Mouse (Mus musculus) ES-E14 (cell line): ENCODE data around the gene Neb. TPM values are rescaled to one million over a fixed set of nuclear protein-coding genes. Genes with fewer than 3 reads are reported as not detected.

Experiments
- DNase-seq: peaks from one replicate; pipeline ENCODE4 v3.0.0-alpha.2; 2013; ENCODE audit warnings: low read depth, low spot score
- H3K27ac ChIP-seq: 2 replicates; pipeline ENCODE4 v1.5.1; 2012; ENCODE audit warnings: low read depth, mild to moderate bottlenecking, low read length, moderate library complexity, mixed read lengths; ENCODE audit not compliant: poor library complexity, insufficient read depth, severe bottlenecking
- H3K36me3 ChIP-seq: 2 replicates; pipeline ENCODE4 v1.6.1; 2012; ENCODE audit warnings: mild to moderate bottlenecking, low read length, moderate library complexity, mixed read lengths; ENCODE audit not compliant: control insufficient read depth, poor library complexity, insufficient read depth, severe bottlenecking
- H3K4me1 ChIP-seq, 2 experiments: fragments of 150-350 bp in 1 of 2; sonication (generic) in 1 of 2; 2 replicates each; pipeline ENCODE4 v1.6.1; 2012; ENCODE audit warnings: low read length in 2 of 2, mild to moderate bottlenecking in 1 of 2, mixed read lengths in 1 of 2; ENCODE audit not compliant: control insufficient read depth in 2 of 2, insufficient read depth in 2 of 2, poor library complexity in 1 of 2
- H3K4me3 ChIP-seq, 2 experiments: fragments of 150-350 bp in 1 of 2; sonication (generic) in 1 of 2; 2 replicates each; pipeline ENCODE4 v1.5.1; 2012; ENCODE audit warnings: low read length in 2 of 2, low read depth in 1 of 2, mild to moderate bottlenecking in 1 of 2, mixed read lengths in 1 of 2; ENCODE audit not compliant: insufficient read depth in 1 of 2, poor library complexity in 1 of 2, severe bottlenecking in 1 of 2
- H3K9ac ChIP-seq: 2 replicates; pipeline ENCODE4 v1.6.1; 2012; ENCODE audit warnings: low read depth, mild to moderate bottlenecking, low read length, mixed read lengths; ENCODE audit not compliant: poor library complexity, insufficient read depth, severe bottlenecking
- H3K9me3 ChIP-seq: fragments of 150-350 bp; sonication (generic); 2 replicates; pipeline ENCODE4 v1.6.1; 2012; ENCODE audit warnings: low read depth, mild to moderate bottlenecking, low read length; ENCODE audit not compliant: control insufficient read depth, insufficient read depth
- CHD2 ChIP-seq: IDR thresholded peaks from 2 replicates; pipeline ENCODE4 v1.6.1; 2014; ENCODE audit warnings: mild to moderate bottlenecking, low read depth, low read length, inconsistent platforms
- HCFC1 ChIP-seq: IDR thresholded peaks from 2 replicates; pipeline ENCODE4 v1.6.1; 2012; ENCODE audit warnings: low read length, inconsistent platforms, borderline replicate concordance; ENCODE audit not compliant: insufficient read depth
- MAFK ChIP-seq: IDR thresholded peaks from 2 replicates; pipeline ENCODE4 v1.6.1; 2014; ENCODE audit warnings: mild to moderate bottlenecking, low read depth, low read length, inconsistent platforms; ENCODE audit not compliant: insufficient read depth
- ZC3H11A ChIP-seq: IDR thresholded peaks from 2 replicates; pipeline ENCODE4 v1.6.1; 2012; ENCODE audit warnings: low read depth, mild to moderate bottlenecking, inconsistent platforms, low read length, borderline replicate concordance
- ZNF384 ChIP-seq: IDR thresholded peaks from 2 replicates; pipeline ENCODE4 v1.6.1; 2012; ENCODE audit warnings: low read depth, low read length, inconsistent platforms
- in situ Hi-C, 2 experiments: fragments of 600-800 bp; cut with MboI; formaldehyde crosslinking; loops; one replicate each; pipeline ENCODE4 v1.15.1; 2025; ENCODE audit warnings: low sequenced_read_pairs in 2 of 2, inconsistent platforms in 1 of 2; ENCODE audit not compliant: unreplicated experiment in 2 of 2
- total RNA-seq: library from RNA; depleted of rRNA; stranded (reverse); fragments of 300-350 nt; gene quantifications from 2 replicates; pipeline ENCODE4 v1.2.3, GENCODE M21; 2012; rRNA removed

The Neb gene
- total RNA-seq = 5.1 and 5.3 TPM in 2 replicates

GRCm38 (mm10) chr2:52378448-52378804 is at the start of gene Neb:
TSS of gene Neb (minus strand) at chr2:52378474.
- Histone ChIP-seq H3K9me3 (no peaks in the 10 kb centered on the region), H3K4me1 (peaks cover 2% of the 10 kb centered on the region in 2 experiments; a peak in 1 of 4 replicates), H3K9ac (0 out of 2 replicates have a peak within 1 kb of the TSS, but pooled peaks have one; percentile 34), H3K36me3 (no peaks in the 10 kb centered on the region), H3K4me3 (peak within 1 kb of the TSS; percentile 56 to 77; a peak in 3 of 4 replicates), H3K27ac (no peak within 1 kb of the TSS)
- 0 out of 2 replicates have a peak, but pooled peaks have one; percentile 12 for TF ChIP-seq CHD2
- no peak for TF ChIP-seq ZNF384
- DNase-seq = peak; percentile 71
- in situ Hi-C loops = no loop called here

- no peak for DNase-seq
- no peaks in the 10 kb centered on the region for H3K9me3 ChIP-seq
- H3K9ac ChIP-seq = no peak overlapping the region
- in situ Hi-C loops = no loop called here
- no peak for TF ChIP-seq ZNF384
- no peak for TF ChIP-seq HCFC1
- no peak for TF ChIP-seq ZC3H11A
- TF ChIP-seq MAFK = 0 out of 2 replicates have a peak, but pooled peaks have one; percentile 54
- H3K4me1 ChIP-seq = peaks cover 3% of the 10 kb centered on the region in 2 experiments; a peak in 2 of 4 replicates
- H3K36me3 ChIP-seq = no peaks in the 10 kb centered on the region
- no peak overlapping the region for H3K4me3 ChIP-seq
- H3K27ac ChIP-seq = no peak overlapping the region
Measured at GRCm38 (mm10) chr2:52427383-52427782, 49.1 kb upstream of the Neb start.

GRCm38 (mm10) chr2:52426041-52426440 is 47.8 kb upstream of the Neb start:
- peaks cover 3 to 7% of the 10 kb centered on the region in 2 experiments; a peak in 3 of 4 replicates for H3K4me1 ChIP-seq
- in situ Hi-C loops = no loop called here
- H3K27ac ChIP-seq = no peak overlapping the region
- H3K36me3 ChIP-seq = no peaks in the 10 kb centered on the region
- TF ChIP-seq CHD2 = no peak
- no peak for TF ChIP-seq ZNF384
- no peak for TF ChIP-seq HCFC1
- no peak for TF ChIP-seq ZC3H11A
- no peak for TF ChIP-seq MAFK
- H3K4me3 ChIP-seq = no peak overlapping the region
- no peaks in the 10 kb centered on the region for H3K9me3 ChIP-seq
- no peak overlapping the region for H3K9ac ChIP-seq
- no peak for DNase-seq

- in situ Hi-C loops = no loop called here
- Histone ChIP-seq H3K36me3 (no peaks in the 10 kb centered on the region), H3K4me3 (peak overlapping the region; percentile 60 to 73), H3K9ac (peak overlapping the region; percentile 59; the same call in 1 of the 2 replicates), H3K4me1 (peaks cover 3 to 7% of the 10 kb centered on the region in 2 experiments; a peak in 3 of 4 replicates), H3K27ac (no peak overlapping the region), H3K9me3 (no peaks in the 10 kb centered on the region)
- no peak for TF ChIP-seq MAFK
- TF ChIP-seq CHD2 = no peak
- TF ChIP-seq ZC3H11A = no peak
- no peak for TF ChIP-seq ZNF384
- TF ChIP-seq HCFC1 = no peak
- DNase-seq = no peak
Measured at GRCm38 (mm10) chr2:52425523-52425795, 47.2 kb upstream of the Neb start.

GRCm38 (mm10) chr2:52424747-52425522 is 46.7 kb upstream of the Neb start, which contains the start of gene Arl5a:
TSS of gene Arl5a (minus strand) at chr2:52424901.
- in situ Hi-C loops = no loop called here

More at GRCm38 (mm10) chr2:52424747-52425522, 46.7 kb upstream of the Neb start, which contains the start of gene Arl5a:
- peak; percentile 67 for DNase-seq
- Histone ChIP-seq H3K9me3 (no peaks in the 10 kb centered on the region), H3K4me3 (peak within 1 kb of the TSS; percentile 73 to 95), H3K4me1 (peaks cover 3 to 7% of the 10 kb centered on the region in 2 experiments; a peak in 3 of 4 replicates), H3K27ac (peak within 1 kb of the TSS; percentile 19), H3K9ac (peak within 1 kb of the TSS; percentile 83), H3K36me3 (no peaks in the 10 kb centered on the region)
- TF ChIP-seq ZNF384 = peak; percentile 94
- TF ChIP-seq HCFC1 = no peak
